8 mouse cellular contexts compared by ENCODE assay signal in genomic region chr1:182539023-182539940, GRCm38 (mm10). TPM values are rescaled to one million over a fixed set of nuclear protein-coding genes. Genes with fewer than 3 reads are reported as not detected.
DNase-seq lines count a peak whose midpoint lies in the region; ATAC-seq and TF ChIP-seq lines count a peak whose summit lies in the region.

No protein-coding gene starts in this region.

- 21% methylated on average over 9 of the region's 9 CpGs for WGBS in embryonic facial prominence, embryonic 12.5 days
- WGBS in kidney, adult 2 months, result 19% methylated on average over 9 of the region's 9 CpGs
- 24% methylated on average over 9 of the region's 9 CpGs for WGBS in limb, embryonic 11.5 days
- 20% methylated on average over 9 of the region's 9 CpGs for WGBS in midbrain, embryonic 12.5 days

- ATAC-seq in embryonic facial prominence, embryonic 12.5 days (ENCODE audit: insufficient number of reproducible peaks, insufficient read depth, low FRiP score, low TSS enrichment), result peak; percentile 71
- ATAC-seq in limb, embryonic 11.5 days (ENCODE audit: insufficient number of reproducible peaks, low FRiP score, low TSS enrichment, low read depth), result peak; percentile 78
- ATAC-seq in midbrain, embryonic 12.5 days (ENCODE audit: low FRiP score, low read depth), result peak; percentile 80

- H3K4me2 ChIP-seq in embryonic facial prominence, embryonic 12.5 days (replicated peaks), result peak overlapping the region; percentile 59
- peak overlapping the region; percentile 58 for H3K4me2 ChIP-seq in limb, embryonic 11.5 days (ENCODE audit: low read depth, severe bottlenecking)
- H3K4me2 ChIP-seq in midbrain, embryonic 12.5 days (replicated peaks), result peak overlapping the region; percentile 60

- 0 out of 2 replicates have a peak overlapping the region, but pooled peaks have one; percentile 12 for H3K27ac ChIP-seq in embryonic facial prominence, embryonic 12.5 days
- no peak overlapping the region for H3K27ac ChIP-seq in kidney, adult 2 months (ENCODE audit: insufficient read depth, low read depth, low read length)
- H3K27ac ChIP-seq in limb, embryonic 11.5 days (replicated peaks; ENCODE audit: low read depth, low read length), result no peak overlapping the region
- H3K27ac ChIP-seq in midbrain, embryonic 12.5 days (replicated peaks), result no peak overlapping the region

- no peaks in the 10 kb centered on the region for H3K36me3 ChIP-seq in embryonic facial prominence, embryonic 12.5 days
- H3K36me3 ChIP-seq in kidney, adult 2 months (ENCODE audit: control insufficient read depth, insufficient read depth, low read length), result no peaks in the 10 kb centered on the region
- H3K36me3 ChIP-seq in limb, embryonic 11.5 days (ENCODE audit: control insufficient read depth, insufficient read depth, low read length), result no peaks in the 10 kb centered on the region
- no peaks in the 10 kb centered on the region for H3K36me3 ChIP-seq in midbrain, embryonic 12.5 days

- TF ChIP-seq POLR2A in kidney, adult 2 months (IDR thresholded peaks at IDR 0.05; ENCODE audit: low read depth, low read length), result no peak

- H3K27me3 ChIP-seq in embryonic facial prominence, embryonic 12.5 days, result no peaks in the 10 kb centered on the region
- no peaks in the 10 kb centered on the region for H3K27me3 ChIP-seq in kidney, adult 2 months (replicated peaks; ENCODE audit: control insufficient read depth, insufficient read depth, low read length)
- H3K27me3 ChIP-seq in limb, embryonic 11.5 days (ENCODE audit: control insufficient read depth, insufficient read depth, low read length), result no peaks in the 10 kb centered on the region
- H3K27me3 ChIP-seq in midbrain, embryonic 12.5 days, result no peaks in the 10 kb centered on the region

- peak; percentile 80 for TF ChIP-seq CTCF in kidney, adult 2 months (conservative IDR thresholded peaks at IDR 0.05; ENCODE audit: insufficient read depth, insufficient read length, low read depth, low read length)

- no peaks in the 10 kb centered on the region for H3K9me3 ChIP-seq in embryonic facial prominence, embryonic 12.5 days
- no peaks in the 10 kb centered on the region for H3K9me3 ChIP-seq in limb, embryonic 11.5 days (ENCODE audit: control insufficient read depth, low read length)
- H3K9me3 ChIP-seq in midbrain, embryonic 12.5 days, result no peaks in the 10 kb centered on the region

- peak overlapping the region; percentile 38 for H3K4me3 ChIP-seq in embryonic facial prominence, embryonic 12.5 days
- peak overlapping the region; percentile 36; the same call in 1 of the 2 replicates for H3K4me3 ChIP-seq in kidney, adult 2 months (ENCODE audit: insufficient read depth, low read depth, low read length)
- peak overlapping the region; percentile 22 for H3K4me3 ChIP-seq in limb, embryonic 11.5 days (ENCODE audit: low read depth, low read length)
- H3K4me3 ChIP-seq in midbrain, embryonic 12.5 days, result peak overlapping the region; percentile 40

- no peaks in the 10 kb centered on the region for H3K4me1 ChIP-seq in embryonic facial prominence, embryonic 12.5 days
- no peaks in the 10 kb centered on the region for H3K4me1 ChIP-seq in kidney, adult 2 months (ENCODE audit: control insufficient read depth, insufficient read depth, low read length)
- H3K4me1 ChIP-seq in limb, embryonic 11.5 days (ENCODE audit: control insufficient read depth, insufficient read depth, low read length), result no peaks in the 10 kb centered on the region
- H3K4me1 ChIP-seq in midbrain, embryonic 12.5 days, result peaks cover 4% of the 10 kb centered on the region; the same call in 1 of the 2 replicates

- peak overlapping the region; percentile 53 for H3K9ac ChIP-seq in embryonic facial prominence, embryonic 12.5 days
- H3K9ac ChIP-seq in limb, embryonic 11.5 days (ENCODE audit: low read length), result peak overlapping the region; percentile 51; the same call in 1 of the 2 replicates
- H3K9ac ChIP-seq in midbrain, embryonic 12.5 days (replicated peaks), result peak overlapping the region; percentile 66

- DNase-seq in 416B (ENCODE audit: low read depth), result peak; percentile 92
- peak; percentile 49 for DNase-seq in adrenal gland, postnatal 25 days
- DNase-seq in heart, adult 8-10 months (ENCODE audit: low spot score), result peak; percentile 91
- peak; percentile 92 for DNase-seq in kidney, adult 2 months
- DNase-seq in limb, embryonic 11.5 days (ENCODE audit: low spot score), result peak; percentile 76
- DNase-seq in spleen, adult 12 weeks (ENCODE audit: low spot score), result peak; percentile 37

RNA-seq across cellular contexts. Expression of gene Capn2, which starts 21.9 kb away (rescaled TPM):
- 52.1 and 56.2 TPM in 2 replicates for total RNA-seq in adrenal gland, postnatal 25 days (2021)
- 141 and 152 TPM in 2 replicates for polyA plus RNA-seq in embryonic facial prominence, embryonic 12.5 days (2016; fragmentation: Nextera tagmentation; extraction: Ambion mirVana)
- total RNA-seq in heart, adult 8-10 months (2022), result 10 to 100 TPM; 53.7 to 72.8 (median 63.5) TPM
- polyA plus RNA-seq in kidney, adult 2 months (2012; rRNA removed), result 31.7 and 33.0 TPM in 2 replicates
- polyA plus RNA-seq in limb, embryonic 11.5 days (2014; fragmentation: Nextera tagmentation; extraction: Ambion mirVana), result 78.3 and 84.1 TPM in 2 replicates
- polyA plus RNA-seq in midbrain, embryonic 12.5 days (2016; fragmentation: Nextera tagmentation; extraction: Ambion mirVana), result 104 and 111 TPM in 2 replicates

RNA-seq across cellular contexts. Expression of gene Capn8, which starts 25.5 kb away (rescaled TPM):
- 0.30 TPM in 1 of 2 replicates, not detected in the other for total RNA-seq in adrenal gland, postnatal 25 days (2021)
- 0.08 TPM in 1 of 2 replicates, not detected in the other for polyA plus RNA-seq in embryonic facial prominence, embryonic 12.5 days (2016; fragmentation: Nextera tagmentation; extraction: Ambion mirVana)
- not detected for total RNA-seq in heart, adult 8-10 months (2022)
- polyA plus RNA-seq in kidney, adult 2 months (2012; rRNA removed), result 0.03 TPM in 1 of 2 replicates, not detected in the other
- polyA plus RNA-seq in limb, embryonic 11.5 days (2014; fragmentation: Nextera tagmentation; extraction: Ambion mirVana), result not detected in 2 replicates
- 0.06 and 0.16 TPM in 2 replicates for polyA plus RNA-seq in midbrain, embryonic 12.5 days (2016; fragmentation: Nextera tagmentation; extraction: Ambion mirVana)

Comparison
In these comparisons a context has a peak if more than half of its experiments do, and no peak if none do; other contexts are left out.
1. DNase-seq: peak in every context shown above with its lines; median percentile 92 in 416B; 92 in kidney, adult 2 months; 91 in heart, adult 8-10 months; 76 in limb, embryonic 11.5 days; 49 in adrenal gland, postnatal 25 days; 37 in spleen, adult 12 weeks.